In genomic region chr11:3995511-3995910, GRCm38 (mm10) we compare ENCODE assay signal across 32 mouse cellular contexts. TPM values are rescaled to one million over a fixed set of nuclear protein-coding genes. Genes with fewer than 3 reads are reported as not detected.
DNase-seq lines count a peak whose midpoint lies in the region; ATAC-seq and TF ChIP-seq lines count a peak whose summit lies in the region.
"Had no signal": no experiment of that assay in that cellular context is flagged by ENCODE, and none has a peak within 500 bp of the region (broad histone marks: within the 10 kb centered on the region; RNA-seq: fewer than 3 reads in every experiment).

No protein-coding gene starts in this region.

- 85% methylated on average over 5 of the region's 5 CpGs for WGBS in hindbrain, embryonic 14.5 days
- WGBS in hindbrain, embryonic 10.5 days, result 89% methylated on average over 5 of the region's 5 CpGs
- 81% methylated on average over 5 of the region's 5 CpGs for WGBS in stomach, postnatal 0 days

- H3K27me3 ChIP-seq in hindbrain, embryonic 14.5 days (ENCODE audit: control insufficient read depth, insufficient read depth, low read length), result peaks cover 44% of the 10 kb centered on the region
- peaks cover 42% of the 10 kb centered on the region for H3K27me3 ChIP-seq in hindbrain, embryonic 10.5 days (ENCODE audit: insufficient read depth, poor library complexity, severe bottlenecking)
- peaks cover 5% of the 10 kb centered on the region for H3K27me3 ChIP-seq in stomach, postnatal 0 days (ENCODE audit: control insufficient read depth, insufficient read depth, low read length)

- no peaks in the 10 kb centered on the region for H3K36me3 ChIP-seq in hindbrain, embryonic 14.5 days (replicated peaks; ENCODE audit: control insufficient read depth, insufficient read depth)
- no peaks in the 10 kb centered on the region for H3K36me3 ChIP-seq in hindbrain, embryonic 10.5 days
- H3K36me3 ChIP-seq in stomach, postnatal 0 days (ENCODE audit: control insufficient read depth, insufficient read depth, low read length), result no peaks in the 10 kb centered on the region
- H3K36me3 ChIP-seq: embryonic facial prominence, embryonic 12.5 days; embryonic facial prominence, embryonic 15.5 days; forebrain, embryonic 10.5 days; G1E; heart, embryonic 10.5 days; heart, embryonic 13.5 days; hindbrain, embryonic 13.5 days had no signal

- H3K4me2 ChIP-seq in hindbrain, embryonic 14.5 days (replicated peaks), result no peak overlapping the region
- H3K4me2 ChIP-seq in stomach, postnatal 0 days (replicated peaks; ENCODE audit: low read depth), result no peak overlapping the region
- H3K4me2 ChIP-seq: embryonic facial prominence, embryonic 12.5 days; embryonic facial prominence, embryonic 15.5 days; forebrain, embryonic 13.5 days; heart, embryonic 13.5 days; hindbrain, embryonic 13.5 days had no signal

- no peak overlapping the region for H3K4me3 ChIP-seq in hindbrain, embryonic 14.5 days (replicated peaks; ENCODE audit: low read length)
- H3K4me3 ChIP-seq in hindbrain, embryonic 10.5 days, result no peak overlapping the region
- H3K4me3 ChIP-seq in stomach, postnatal 0 days (ENCODE audit: low read depth, low read length), result no peak overlapping the region
- H3K4me3 ChIP-seq: embryonic facial prominence, embryonic 12.5 days; embryonic facial prominence, embryonic 15.5 days; erythroblast, embryonic 14.5 days; forebrain, embryonic 10.5 days; forebrain, embryonic 13.5 days; gastrocnemius, adult 2 months; heart, adult 2 months; heart, embryonic 10.5 days; heart, embryonic 13.5 days; hindbrain, embryonic 13.5 days had no signal

- H3K9ac ChIP-seq in hindbrain, embryonic 14.5 days, result no peak overlapping the region
- no peak overlapping the region for H3K9ac ChIP-seq in stomach, postnatal 0 days (ENCODE audit: low read length)
- H3K9ac ChIP-seq: embryonic facial prominence, embryonic 12.5 days; embryonic facial prominence, embryonic 15.5 days; forebrain, embryonic 13.5 days; heart, embryonic 13.5 days; hindbrain, embryonic 13.5 days had no signal

- no peak for TF ChIP-seq EP300 in stomach, postnatal 0 days (optimal IDR thresholded peaks at IDR 0.05)

- H3K27ac ChIP-seq in hindbrain, embryonic 14.5 days, result no peak overlapping the region
- no peak overlapping the region for H3K27ac ChIP-seq in hindbrain, embryonic 10.5 days
- H3K27ac ChIP-seq in stomach, postnatal 0 days (replicated peaks), result no peak overlapping the region
- H3K27ac ChIP-seq: embryonic facial prominence, embryonic 12.5 days; embryonic facial prominence, embryonic 15.5 days; forebrain, embryonic 10.5 days; forebrain, embryonic 13.5 days; gastrocnemius, adult 2 months; heart, adult 2 months; heart, embryonic 10.5 days; heart, embryonic 13.5 days; hindbrain, embryonic 13.5 days; hindbrain, postnatal 0 days had no signal

- ATAC-seq in hindbrain, embryonic 14.5 days (ENCODE audit: low FRiP score), result no peak
- peak; percentile 33; the same call in 1 of the 2 replicates for ATAC-seq in stomach, postnatal 0 days (ENCODE audit: low FRiP score, low TSS enrichment)
- ATAC-seq: forebrain, embryonic 13.5 days; forebrain, embryonic 16.5 days; hindbrain, postnatal 0 days; inflammation-experienced regulatory T-cells, adult 6 months; intestine, embryonic 16.5 days; Patski had no signal

- no peaks in the 10 kb centered on the region for H3K9me3 ChIP-seq in hindbrain, embryonic 14.5 days (ENCODE audit: control insufficient read depth, low read length)
- no peaks in the 10 kb centered on the region for H3K9me3 ChIP-seq in hindbrain, embryonic 10.5 days
- no peaks in the 10 kb centered on the region for H3K9me3 ChIP-seq in stomach, postnatal 0 days (ENCODE audit: control insufficient read depth, low read length)
- H3K9me3 ChIP-seq: embryonic facial prominence, embryonic 12.5 days; embryonic facial prominence, embryonic 15.5 days; forebrain, embryonic 10.5 days; forebrain, embryonic 13.5 days; heart, embryonic 10.5 days; heart, embryonic 13.5 days; hindbrain, embryonic 13.5 days had no signal

- H3K4me1 ChIP-seq in hindbrain, embryonic 14.5 days (replicated peaks; ENCODE audit: control insufficient read depth, insufficient read depth, low read length), result no peaks in the 10 kb centered on the region
- peaks cover 12% of the 10 kb centered on the region for H3K4me1 ChIP-seq in hindbrain, embryonic 10.5 days (replicated peaks)
- H3K4me1 ChIP-seq in stomach, postnatal 0 days (replicated peaks; ENCODE audit: control insufficient read depth, insufficient read depth), result no peaks in the 10 kb centered on the region

- DNase-seq in hindbrain, embryonic 14.5 days (ENCODE audit: low spot score), result peak; percentile 11
- DNase-seq in hindbrain, embryonic 10.5 days (ENCODE audit: low spot score), result no peak
- peak; percentile 60 for DNase-seq in 3134 (ENCODE audit: extremely low read depth, insufficient read length, low spot score)
- DNase-seq in 416B (ENCODE audit: low read depth), result peak; percentile 20
- no peak for DNase-seq in stomach, postnatal 0 days (ENCODE audit: low spot score)
- DNase-seq in testis, postnatal 14 days (ENCODE audit: low spot score), result no peak
- DNase-seq in right cerebral cortex, postnatal 36 days (ENCODE audit: low spot score in 2 of 2), result no peak
- DNase-seq: adrenal gland, adult 2 months; adrenal gland, postnatal 14 days; B cell, adult 2 months; cerebellum, adult 11 months; cerebellum, adult 2 months; cerebellum, adult 9-11 months; cerebellum, postnatal 25 days; gastrocnemius, adult 2 months; gastrocnemius, postnatal 14 days; heart, adult 2 months had no signal

- TF ChIP-seq CTCF in stomach, postnatal 0 days (IDR thresholded peaks at IDR 0.05; ENCODE audit: low read depth), result no peak

RNA-seq across cellular contexts. Expression of gene Gal3st1, which starts 12.1 kb away (rescaled TPM):
- polyA plus RNA-seq in hindbrain, embryonic 14.5 days (2014; fragmentation: Nextera tagmentation; extraction: Ambion mirVana), result 8.1 and 9.1 TPM in 2 replicates
- polyA plus RNA-seq in hindbrain, embryonic 10.5 days (2016; fragmentation: Nextera tagmentation; extraction: Ambion mirVana), result 1.1 and 1.3 TPM in 2 replicates
- 43.4 and 52.0 TPM in 2 replicates for polyA plus RNA-seq in stomach, postnatal 0 days (2015; fragmentation: Nextera tagmentation; extraction: Ambion mirVana)
- polyA plus RNA-seq: erythroblast, embryonic 14.5 days; G1E; inflammation-experienced regulatory T-cells, adult 6 months had no signal

RNA-seq across cellular contexts. Expression of gene 4930556J24Rik, which starts 18.9 kb away (rescaled TPM):
- polyA plus RNA-seq in hindbrain, embryonic 14.5 days (2014; fragmentation: Nextera tagmentation; extraction: Ambion mirVana), result 0.23 TPM in 2 replicates
- polyA plus RNA-seq in hindbrain, embryonic 10.5 days (2016; fragmentation: Nextera tagmentation; extraction: Ambion mirVana), result 0.13 and 0.22 TPM in 2 replicates
- polyA plus RNA-seq in stomach, postnatal 0 days (2015; fragmentation: Nextera tagmentation; extraction: Ambion mirVana), result 0.08 TPM in 1 of 2 replicates, not detected in the other
- polyA plus RNA-seq: adrenal gland, adult 2 months; erythroblast, embryonic 14.5 days; forebrain, embryonic 13.5 days; G1E; gonadal fat pad, adult 2 months; heart, adult 2 months; heart, embryonic 13.5 days; hindbrain, embryonic 13.5 days; intestine, embryonic 16.5 days had no signal

RNA-seq across cellular contexts. Expression of gene Pes1, which starts 31.7 kb away (rescaled TPM):
- 45.1 and 48.0 TPM in 2 replicates for polyA plus RNA-seq in hindbrain, embryonic 14.5 days (2014; fragmentation: Nextera tagmentation; extraction: Ambion mirVana)
- polyA plus RNA-seq in hindbrain, embryonic 10.5 days (2016; fragmentation: Nextera tagmentation; extraction: Ambion mirVana), result 81.8 and 98.2 TPM in 2 replicates
- polyA plus RNA-seq in stomach, postnatal 0 days (2015; fragmentation: Nextera tagmentation; extraction: Ambion mirVana), result 41.8 and 42.6 TPM in 2 replicates

RNA-seq across cellular contexts. Expression of gene Sec14l4, which starts 35.8 kb away (rescaled TPM):
- polyA plus RNA-seq in hindbrain, embryonic 14.5 days (2014; fragmentation: Nextera tagmentation; extraction: Ambion mirVana), result not detected in 2 replicates
- polyA plus RNA-seq in hindbrain, embryonic 10.5 days (2016; fragmentation: Nextera tagmentation; extraction: Ambion mirVana), result not detected in 2 replicates
- 2.5 and 3.8 TPM in 2 replicates for polyA plus RNA-seq in stomach, postnatal 0 days (2015; fragmentation: Nextera tagmentation; extraction: Ambion mirVana)
- polyA plus RNA-seq: embryonic facial prominence, embryonic 12.5 days; erythroblast, embryonic 14.5 days; forebrain, embryonic 10.5 days; forebrain, embryonic 13.5 days; forebrain, embryonic 16.5 days; G1E; heart, embryonic 13.5 days; hindbrain, embryonic 13.5 days; hindbrain, postnatal 0 days; inflammation-experienced regulatory T-cells, adult 6 months; Patski had no signal

Comparison
In these comparisons a context has a peak if more than half of its experiments do, and no peak if none do; other contexts are left out.
1. DNase-seq: peak in hindbrain, embryonic 14.5 days (single experiment), 3134 (single experiment) and 416B (single experiment); none in hindbrain, embryonic 10.5 days (single experiment), stomach, postnatal 0 days (single experiment), testis, postnatal 14 days (single experiment) and right cerebral cortex, postnatal 36 days (0 of 2).